12 mouse cellular contexts compared by ENCODE assay signal in the genomic region with DNA sequence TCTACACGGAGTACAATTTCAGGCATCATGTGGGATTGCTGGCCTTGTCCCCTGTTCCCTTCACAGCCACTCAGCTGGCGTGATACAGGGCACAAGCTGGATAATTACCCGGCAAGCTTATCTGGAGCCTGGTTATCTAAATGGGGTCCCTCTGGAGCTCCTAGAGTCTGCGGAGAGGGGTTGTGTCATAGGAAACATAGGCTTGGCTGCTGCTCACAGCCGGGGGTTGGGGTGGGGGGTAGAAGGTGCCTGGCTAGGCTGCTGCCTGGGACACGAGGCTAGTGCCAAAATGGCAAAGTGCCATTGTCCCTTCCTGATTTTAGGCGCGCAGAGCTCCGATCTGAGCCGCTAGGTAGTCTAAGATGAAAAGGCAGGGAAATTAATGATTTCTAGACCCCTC.
DNase-seq lines count a peak whose midpoint lies in the region; ATAC-seq and TF ChIP-seq lines count a peak whose summit lies in the region.
"Had no signal": no experiment of that assay in that cellular context is flagged by ENCODE, and none has a peak within 500 bp of the region (broad histone marks: within the 10 kb centered on the region; RNA-seq: fewer than 3 reads in every experiment).

No protein-coding gene starts in this region.

- H3K27ac ChIP-seq in stomach, embryonic 14.5 days (ENCODE audit: low read length), result no peak overlapping the region
- H3K27ac ChIP-seq in stomach, postnatal 0 days (replicated peaks), result no peak overlapping the region
- H3K27ac ChIP-seq in intestine, postnatal 0 days (ENCODE audit: low read depth, low read length), result no peak overlapping the region
- no peak overlapping the region for H3K27ac ChIP-seq in midbrain, embryonic 14.5 days (replicated peaks; ENCODE audit: low read depth, low read length)
- H3K27ac ChIP-seq: limb, embryonic 12.5 days had no signal

- no peak for TF ChIP-seq EP300 in stomach, postnatal 0 days (optimal IDR thresholded peaks at IDR 0.05)

- peaks cover 12% of the 10 kb centered on the region for H3K4me1 ChIP-seq in stomach, embryonic 14.5 days (ENCODE audit: control insufficient read depth, insufficient read depth, low read length)
- 0 out of 2 replicates have a peak, but pooled peaks cover 3% of the 10 kb centered on the region for H3K4me1 ChIP-seq in stomach, postnatal 0 days (replicated peaks; ENCODE audit: control insufficient read depth, insufficient read depth)
- peaks cover 20% of the 10 kb centered on the region; the same call in 1 of the 2 replicates for H3K4me1 ChIP-seq in intestine, postnatal 0 days (replicated peaks; ENCODE audit: control insufficient read depth, insufficient read depth, low read length)
- peaks cover 5% of the 10 kb centered on the region; the same call in 1 of the 2 replicates for H3K4me1 ChIP-seq in midbrain, embryonic 14.5 days (ENCODE audit: control insufficient read depth, insufficient read depth, low read length)

- no peak for TF ChIP-seq CTCF in stomach, postnatal 0 days (IDR thresholded peaks at IDR 0.05; ENCODE audit: low read depth)
- no peak for TF ChIP-seq CTCF in intestine, postnatal 0 days (IDR thresholded peaks at IDR 0.05; ENCODE audit: low read depth)

- 0 out of 2 replicates have a peak overlapping the region, but pooled peaks have one; percentile 6 for H3K4me2 ChIP-seq in stomach, embryonic 14.5 days (replicated peaks; ENCODE audit: low read depth, low read length)
- no peak overlapping the region for H3K4me2 ChIP-seq in stomach, postnatal 0 days (replicated peaks; ENCODE audit: low read depth)
- peak overlapping the region; percentile 45 for H3K4me2 ChIP-seq in intestine, postnatal 0 days (replicated peaks; ENCODE audit: low read depth)
- H3K4me2 ChIP-seq in midbrain, embryonic 14.5 days (ENCODE audit: low read length), result no peak overlapping the region
- H3K4me2 ChIP-seq: limb, embryonic 12.5 days had no signal

- no peaks in the 10 kb centered on the region for H3K9me3 ChIP-seq in stomach, embryonic 14.5 days (ENCODE audit: control insufficient read depth, low read depth, low read length)
- no peaks in the 10 kb centered on the region for H3K9me3 ChIP-seq in stomach, postnatal 0 days (ENCODE audit: control insufficient read depth, low read length)
- no peaks in the 10 kb centered on the region for H3K9me3 ChIP-seq in intestine, postnatal 0 days (ENCODE audit: control insufficient read depth)
- H3K9me3 ChIP-seq in midbrain, embryonic 14.5 days (ENCODE audit: control insufficient read depth, low read length), result no peaks in the 10 kb centered on the region
- H3K9me3 ChIP-seq: limb, embryonic 12.5 days had no signal

- H3K4me3 ChIP-seq in stomach, embryonic 14.5 days (ENCODE audit: low read depth, low read length), result no peak overlapping the region
- no peak overlapping the region for H3K4me3 ChIP-seq in stomach, postnatal 0 days (ENCODE audit: low read depth, low read length)
- peak overlapping the region; percentile 8; the same call in 1 of the 2 replicates for H3K4me3 ChIP-seq in intestine, postnatal 0 days (ENCODE audit: low read depth, low read length)
- H3K4me3 ChIP-seq in midbrain, embryonic 14.5 days (replicated peaks; ENCODE audit: low read depth, low read length), result no peak overlapping the region
- H3K4me3 ChIP-seq: limb, embryonic 12.5 days had no signal

- WGBS in stomach, embryonic 14.5 days, result 72% methylated on average over 10 of the region's 10 CpGs
- WGBS in stomach, postnatal 0 days, result 57% methylated on average over 10 of the region's 10 CpGs
- WGBS in intestine, postnatal 0 days, result 33% methylated on average over 10 of the region's 10 CpGs
- WGBS in midbrain, embryonic 14.5 days, result 75% methylated on average over 10 of the region's 10 CpGs

- DNase-seq in adrenal gland, postnatal 14 days, result peak; percentile 34
- DNase-seq in adrenal gland, adult 18-20 months (ENCODE audit: low spot score in 2 of 2), result no peak
- no peak for DNase-seq in stomach, postnatal 0 days (ENCODE audit: low spot score)
- peak; percentile 19 for DNase-seq in testis, postnatal 14 days (ENCODE audit: low spot score)
- no peak for DNase-seq in retina, embryonic 14.5 days (ENCODE audit: low spot score)
- no peak for DNase-seq in midbrain, embryonic 14.5 days
- DNase-seq: cerebellum, adult 18-20 months; kidney, adult 11 months; right cerebral cortex, postnatal 4 days had no signal

- H3K27me3 ChIP-seq in stomach, embryonic 14.5 days (ENCODE audit: control insufficient read depth, insufficient read depth, low read length), result no peaks in the 10 kb centered on the region
- no peaks in the 10 kb centered on the region for H3K27me3 ChIP-seq in stomach, postnatal 0 days (ENCODE audit: control insufficient read depth, insufficient read depth, low read length)
- no peaks in the 10 kb centered on the region for H3K27me3 ChIP-seq in intestine, postnatal 0 days (replicated peaks; ENCODE audit: control insufficient read depth, insufficient read depth, low read length)
- H3K27me3 ChIP-seq in midbrain, embryonic 14.5 days (ENCODE audit: control insufficient read depth, insufficient read depth, low read length), result no peaks in the 10 kb centered on the region
- H3K27me3 ChIP-seq: limb, embryonic 12.5 days had no signal

- ATAC-seq in stomach, embryonic 14.5 days (ENCODE audit: insufficient number of reproducible peaks, insufficient read depth, low FRiP score, low read depth), result peak; percentile 65
- ATAC-seq in stomach, postnatal 0 days (ENCODE audit: low FRiP score, low TSS enrichment), result no peak
- no peak for ATAC-seq in intestine, postnatal 0 days
- ATAC-seq in midbrain, embryonic 14.5 days (ENCODE audit: low FRiP score, low TSS enrichment), result no peak

- no peaks in the 10 kb centered on the region for H3K36me3 ChIP-seq in stomach, embryonic 14.5 days (ENCODE audit: control insufficient read depth, insufficient read depth, low read length)
- H3K36me3 ChIP-seq in stomach, postnatal 0 days (ENCODE audit: control insufficient read depth, insufficient read depth, low read length), result no peaks in the 10 kb centered on the region
- H3K36me3 ChIP-seq in intestine, postnatal 0 days (ENCODE audit: control insufficient read depth, insufficient read depth), result no peaks in the 10 kb centered on the region
- H3K36me3 ChIP-seq in midbrain, embryonic 14.5 days (ENCODE audit: control insufficient read depth, insufficient read depth, low read length), result no peaks in the 10 kb centered on the region
- H3K36me3 ChIP-seq: limb, embryonic 12.5 days had no signal

- H3K9ac ChIP-seq in stomach, embryonic 14.5 days (replicated peaks; ENCODE audit: low read depth, low read length), result no peak overlapping the region
- H3K9ac ChIP-seq in stomach, postnatal 0 days (ENCODE audit: low read length), result no peak overlapping the region
- no peak overlapping the region for H3K9ac ChIP-seq in intestine, postnatal 0 days (ENCODE audit: low read depth, low read length)
- H3K9ac ChIP-seq in midbrain, embryonic 14.5 days (replicated peaks; ENCODE audit: low read length), result no peak overlapping the region
- H3K9ac ChIP-seq: limb, embryonic 12.5 days had no signal

Comparison
In these comparisons a context has a peak if more than half of its experiments do, and no peak if none do; other contexts are left out.
1. DNase-seq: peak in adrenal gland, postnatal 14 days (single experiment) and testis, postnatal 14 days (single experiment); none in adrenal gland, adult 18-20 months (0 of 2), stomach, postnatal 0 days (single experiment), retina, embryonic 14.5 days (single experiment) and midbrain, embryonic 14.5 days (single experiment).
2. H3K4me2 ChIP-seq: peak in stomach, embryonic 14.5 days (single experiment) and intestine, postnatal 0 days (single experiment); none in stomach, postnatal 0 days (single experiment) and midbrain, embryonic 14.5 days (single experiment).